Mouse (Mus musculus) limb, embryonic 14.5 days (tissue): ENCODE results near the gene Tmem191c. TPM values are rescaled to one million over a fixed set of nuclear protein-coding genes. Genes with fewer than 3 reads are reported as not detected.

Source experiments
- ATAC-seq: fragments of 200-750 bp; cut with Nextera tagmentation; 2 replicates; pipeline ENCODE4 v1.8.0; 2017; ENCODE audit warnings: low read depth, moderate number of reproducible peaks, moderate TSS enrichment; ENCODE audit not compliant: low FRiP score
- DNase-seq: peaks from one replicate; pipeline ENCODE4 v3.0.0-alpha.2; 2015; ENCODE audit warnings: low spot score
- H3K27ac ChIP-seq: fragments of 300-500 bp; sonication (generic); replicated peaks from 2 replicates; pipeline ENCODE4 v1.5.1; 2014; ENCODE audit warnings: low read depth, mild to moderate bottlenecking, low read length, moderate library complexity, mixed read lengths
- H3K27me3 ChIP-seq: fragments of 300-500 bp; sonication (generic); 2 replicates; pipeline ENCODE4 v1.6.1; 2014; ENCODE audit warnings: low read length, mixed read lengths; ENCODE audit not compliant: control insufficient read depth, insufficient read depth
- H3K36me3 ChIP-seq: fragments of 300-500 bp; sonication (generic); 2 replicates; pipeline ENCODE4 v1.6.1; 2014; ENCODE audit warnings: mild to moderate bottlenecking, low read length, moderate library complexity, mixed read lengths; ENCODE audit not compliant: control insufficient read depth, insufficient read depth
- H3K4me1 ChIP-seq: fragments of 300-500 bp; sonication (generic); 2 replicates; pipeline ENCODE4 v1.6.1; 2014; ENCODE audit warnings: antibody characterized with exemption, low read length, mixed read lengths; ENCODE audit not compliant: control insufficient read depth, insufficient read depth
- H3K4me2 ChIP-seq: fragments of 300-500 bp; sonication (generic); replicated peaks from 2 replicates; pipeline ENCODE4 v1.6.1; 2014; ENCODE audit warnings: low read depth, mild to moderate bottlenecking, low read length, moderate library complexity; ENCODE audit not compliant: severe bottlenecking
- H3K4me3 ChIP-seq: fragments of 300-500 bp; sonication (generic); replicated peaks from 2 replicates; pipeline ENCODE4 v1.5.1; 2014; ENCODE audit warnings: low read length
- H3K9ac ChIP-seq: fragments of 300-500 bp; sonication (generic); 2 replicates; pipeline ENCODE4 v1.6.1; 2014; ENCODE audit warnings: mild to moderate bottlenecking, low read depth, low read length, moderate library complexity; ENCODE audit not compliant: severe bottlenecking
- H3K9me3 ChIP-seq: fragments of 300-500 bp; sonication (generic); 2 replicates; pipeline ENCODE4 v1.6.1; 2016; ENCODE audit warnings: low read length; ENCODE audit not compliant: control insufficient read depth
- POLR2A ChIP-seq: fragments of 200-500 bp; IDR thresholded peaks from 2 replicates; pipeline ENCODE4 v1.8.0; 2012; ENCODE audit warnings: inconsistent platforms, mild to moderate bottlenecking, moderate library complexity, borderline replicate concordance; ENCODE audit not compliant: insufficient read depth, insufficient read length; ENCODE audit errors: extremely low read depth
- WGBS: fragments of 180-500 bp; shearing (Covaris S2); extraction: QIAGEN DNeasy Blood & Tissue Kit; methylation state at CpG from one replicate; pipeline ENCODE4 v1.1.7; 2014; 5-methylcytosine and 5-hydroxymethylcytosine counted together
- polyA plus RNA-seq, 2 experiments: library from polyadenylated mRNA; depleted of rRNA in 1 of 2; stranded (reverse) in 1 of 2; unstranded in 1 of 2; fragments of >200 nt; fragmentation: Nextera tagmentation in 1 of 2; extraction: Ambion mirVana in 1 of 2; gene quantifications; 2 replicates each; pipeline versions ENCODE4 v1.2.1 to v1.2.3; 2012 to 2014

Tmem191c gene
- polyA plus RNA-seq, 2 experiments, result 8.2 to 28.2 TPM

DNA sequence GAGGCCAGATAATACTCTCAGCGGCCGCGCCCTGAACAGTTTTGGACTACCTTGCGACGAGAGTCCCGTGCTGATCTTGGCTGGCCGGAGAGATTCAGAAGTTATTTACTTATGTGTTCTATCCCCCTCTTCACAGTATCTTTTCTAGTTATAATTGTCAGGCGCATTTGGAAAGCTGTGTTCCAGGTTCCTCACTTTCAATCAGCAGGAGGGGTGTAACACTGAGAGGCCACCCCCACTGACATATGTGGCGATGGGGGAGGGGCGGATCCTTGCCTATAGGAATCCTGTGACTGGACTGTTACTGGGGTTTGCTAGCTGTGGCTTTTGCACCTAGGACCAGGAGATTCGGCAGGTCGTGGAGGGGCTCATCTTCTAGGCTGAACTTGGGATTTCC, 41.4 kb upstream of the Tmem191c start:
- ATAC-seq, result no peak
- peak overlapping the region; percentile 74 for H3K4me3 ChIP-seq
- TF ChIP-seq POLR2A, result no peak
- peak; percentile 72 for DNase-seq
- WGBS, result under 1% methylated on average over 12 of the region's 12 CpGs
- H3K4me1 ChIP-seq, result peaks cover 27% of the 10 kb centered on the region
- H3K9me3 ChIP-seq, result no peaks in the 10 kb centered on the region
- peak overlapping the region; percentile 89; the same call in 1 of the 2 replicates for H3K27ac ChIP-seq
- no peaks in the 10 kb centered on the region for H3K27me3 ChIP-seq
- peak overlapping the region; percentile 85 for H3K9ac ChIP-seq
- H3K4me2 ChIP-seq, result peak overlapping the region; percentile 71
- no peaks in the 10 kb centered on the region for H3K36me3 ChIP-seq

DNA sequence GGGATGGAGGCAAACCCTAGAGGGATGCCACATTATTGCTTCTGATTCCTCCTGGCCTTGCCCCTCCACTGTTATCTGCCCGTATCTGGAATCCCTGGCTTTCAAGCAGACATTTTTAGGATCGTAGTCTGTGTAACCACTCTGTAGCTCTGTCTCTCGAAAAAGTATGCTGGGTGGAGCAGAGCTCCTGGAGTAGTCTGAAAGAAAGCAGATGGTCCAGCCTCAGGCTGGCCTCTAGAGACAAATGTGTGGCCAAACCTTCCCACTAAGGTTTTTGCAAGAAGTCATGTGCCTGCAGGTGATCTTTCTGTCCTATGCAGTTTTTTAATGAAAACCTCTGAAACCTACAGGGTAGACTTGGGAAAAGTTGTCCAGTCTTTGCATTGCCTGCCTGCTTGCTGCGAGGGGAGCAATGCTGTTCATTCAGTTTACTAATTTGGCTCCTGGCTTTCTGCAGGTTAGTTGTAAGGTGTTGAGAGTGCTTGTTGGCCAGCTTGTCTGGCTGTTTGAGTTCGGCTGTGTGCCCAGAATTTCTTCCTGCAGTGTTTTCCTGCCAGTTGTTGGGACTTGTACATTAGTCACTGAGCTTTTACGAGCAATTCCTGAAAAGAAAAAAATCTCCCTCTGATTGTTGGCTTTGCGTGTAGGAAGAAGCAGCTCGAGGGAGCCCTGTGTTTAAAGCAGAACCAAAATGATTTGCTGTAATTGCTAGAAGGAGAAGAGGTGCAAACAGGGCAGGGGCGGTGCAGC, 40.8 kb upstream of the Tmem191c start:
- peak overlapping the region; percentile 85; the same call in 1 of the 2 replicates for H3K9ac ChIP-seq
- ATAC-seq (no peak), DNase-seq (peak; percentile 78)
- no peaks in the 10 kb centered on the region for H3K36me3 ChIP-seq
- peak overlapping the region; percentile 89; the same call in 1 of the 2 replicates for H3K27ac ChIP-seq
- 14% methylated on average over 9 of the region's 9 CpGs for WGBS
- H3K4me2 ChIP-seq, result peak overlapping the region; percentile 71
- H3K9me3 ChIP-seq, result no peaks in the 10 kb centered on the region
- TF ChIP-seq POLR2A, result no peak
- H3K4me3 ChIP-seq, result peak overlapping the region; percentile 74
- peaks cover 30% of the 10 kb centered on the region for H3K4me1 ChIP-seq
- no peaks in the 10 kb centered on the region for H3K27me3 ChIP-seq

GRCm38 (mm10) chr16:17237634-17238033, 38.2 kb upstream of the Tmem191c start:
- no peaks in the 10 kb centered on the region for H3K27me3 ChIP-seq
- TF ChIP-seq POLR2A, result no peak
- no peak for DNase-seq
- H3K27ac ChIP-seq, result no peak overlapping the region
- no peak overlapping the region for H3K9ac ChIP-seq
- 80% methylated on average over 3 of the region's 3 CpGs for WGBS
- no peak overlapping the region for H3K4me2 ChIP-seq
- no peak overlapping the region for H3K4me3 ChIP-seq
- peaks cover 30% of the 10 kb centered on the region for H3K4me1 ChIP-seq
- no peaks in the 10 kb centered on the region for H3K36me3 ChIP-seq
- no peak for ATAC-seq
- no peaks in the 10 kb centered on the region for H3K9me3 ChIP-seq

- no peak for TF ChIP-seq POLR2A
- H3K4me3 ChIP-seq, result no peak overlapping the region
- H3K4me2 ChIP-seq, result no peak overlapping the region
- WGBS, result 66% methylated on average over 2 of the region's 2 CpGs
- no peaks in the 10 kb centered on the region for H3K27me3 ChIP-seq
- DNase-seq (no peak), ATAC-seq (no peak)
- H3K4me1 ChIP-seq, result peaks cover 34% of the 10 kb centered on the region
- no peaks in the 10 kb centered on the region for H3K9me3 ChIP-seq
- no peak overlapping the region for H3K27ac ChIP-seq
- H3K36me3 ChIP-seq, result no peaks in the 10 kb centered on the region
- no peak overlapping the region for H3K9ac ChIP-seq
These were observed 36.5 kb upstream of the Tmem191c start for GRCm38 (mm10) chr16:17239409-17239808.

GRCm38 (mm10) chr16:17243731-17244130, 32.1 kb upstream of the Tmem191c start:
- H3K27ac ChIP-seq, result no peak overlapping the region
- H3K4me3 ChIP-seq, result no peak overlapping the region
- no peaks in the 10 kb centered on the region for H3K27me3 ChIP-seq
- H3K4me2 ChIP-seq, result no peak overlapping the region
- H3K9ac ChIP-seq, result no peak overlapping the region
- H3K36me3 ChIP-seq, result no peaks in the 10 kb centered on the region
- ATAC-seq (no peak), DNase-seq (no peak)
- TF ChIP-seq POLR2A, result no peak
- H3K9me3 ChIP-seq, result no peaks in the 10 kb centered on the region
- 45% methylated on average over 1 of the region's 1 CpGs for WGBS
- peaks cover 9% of the 10 kb centered on the region; the same call in 1 of the 2 replicates for H3K4me1 ChIP-seq

GRCm38 (mm10) chr16:17244996-17245395, 30.9 kb upstream of the Tmem191c start:
- Histone ChIP-seq H3K4me3 (no peak overlapping the region), H3K36me3 (no peaks in the 10 kb centered on the region), H3K27me3 (no peaks in the 10 kb centered on the region), H3K27ac (no peak overlapping the region), H3K9me3 (no peaks in the 10 kb centered on the region), H3K4me2 (no peak overlapping the region), H3K4me1 (peaks cover 4% of the 10 kb centered on the region; the same call in 1 of the 2 replicates), H3K9ac (no peak overlapping the region)
- DNase-seq (no peak), ATAC-seq (no peak)
- TF ChIP-seq POLR2A, result no peak
- WGBS, result 79% methylated on average over 1 of the region's 1 CpGs
